Mouse (Mus musculus) stomach, postnatal 0 days (tissue): ENCODE data around the gene Fgf14.

Source experiments
- CTCF ChIP-seq: IDR thresholded peaks from 2 replicates; pipeline ENCODE4 v1.5.1; 2016; ENCODE audit warnings: antibody characterized with exemption, low read depth, mild to moderate bottlenecking, moderate library complexity
- EP300 ChIP-seq: optimal IDR thresholded peaks from 2 replicates; pipeline ENCODE3; 2016; ENCODE audit warnings: antibody characterized with exemption

- TF ChIP-seq EP300 (no peak), CTCF (no peak)
Measured at GRCm38 (mm10) chr14:124634881-124635280, 42.0 kb downstream of the Fgf14 start.
